Mouse (Mus musculus): ENCODE results near the gene Atp23. TPM values are rescaled to one million over a fixed set of nuclear protein-coding genes. Genes with fewer than 3 reads are reported as not detected.

The Atp23 gene
- polyA plus RNA-seq, 1 experiment from 2014 or later, result 21.9 TPM

- no peak overlapping the region for H3K4me3 ChIP-seq (ENCODE audit: low read depth, low read length)
- 34% methylated on average over 5 of the region's 5 CpGs for WGBS
- H3K9me3 ChIP-seq (ENCODE audit: control insufficient read depth, low read length), result no peaks in the 10 kb centered on the region
- ATAC-seq (ENCODE audit: insufficient number of reproducible peaks, low FRiP score, low TSS enrichment, low read depth) (no peak), DNase-seq (ENCODE audit: low spot score) (no peak)
- no peaks in the 10 kb centered on the region for H3K36me3 ChIP-seq (ENCODE audit: control insufficient read depth, insufficient read depth, low read length)
- no peak overlapping the region for H3K4me2 ChIP-seq (ENCODE audit: low read depth, severe bottlenecking)
- no peaks in the 10 kb centered on the region; the same call in 1 of the 2 replicates for H3K4me1 ChIP-seq (ENCODE audit: control insufficient read depth, insufficient read depth, low read length)
- no peak overlapping the region for H3K9ac ChIP-seq (ENCODE audit: low read length)
- no peak overlapping the region for H3K27ac ChIP-seq (replicated peaks; ENCODE audit: low read depth, low read length)
- no peaks in the 10 kb centered on the region for H3K27me3 ChIP-seq (ENCODE audit: control insufficient read depth, insufficient read depth, low read length)
Observed at GRCm38 (mm10) chr10:126904221-126904620, 3.1 kb upstream of the Atp23 start.

GRCm38 (mm10) chr10:126901488-126901843 lies 311 bp upstream of the Atp23 start:
- ATAC-seq (ENCODE audit: insufficient number of reproducible peaks, low FRiP score, low TSS enrichment, low read depth), result no peak; the same call in 1 of the 2 replicates
- Histone ChIP-seq H3K27ac (replicated peaks; ENCODE audit: low read depth, low read length) (no peak overlapping the region), H3K36me3 (ENCODE audit: control insufficient read depth, insufficient read depth, low read length) (no peaks in the 10 kb centered on the region), H3K4me3 (ENCODE audit: low read depth, low read length) (peak overlapping the region; percentile 78), H3K4me1 (ENCODE audit: control insufficient read depth, insufficient read depth, low read length) (no peaks in the 10 kb centered on the region; the same call in 1 of the 2 replicates), H3K27me3 (ENCODE audit: control insufficient read depth, insufficient read depth, low read length) (no peaks in the 10 kb centered on the region), H3K4me2 (ENCODE audit: low read depth, severe bottlenecking) (peak overlapping the region; percentile 98), H3K9me3 (ENCODE audit: control insufficient read depth, low read length) (no peaks in the 10 kb centered on the region), H3K9ac (ENCODE audit: low read length) (no peak overlapping the region; the same call in 1 of the 2 replicates)
- WGBS, result under 1% methylated on average over 4 of the region's 4 CpGs
- DNase-seq (ENCODE audit: low spot score), result no peak

GRCm38 (mm10) chr10:126895891-126896290 lies 5.3 kb downstream of the Atp23 start:
- H3K27ac ChIP-seq (replicated peaks; ENCODE audit: low read depth, low read length), result no peak overlapping the region
- H3K4me2 ChIP-seq (ENCODE audit: low read depth, severe bottlenecking), result no peak overlapping the region
- DNase-seq (ENCODE audit: low spot score), result no peak
- ATAC-seq (ENCODE audit: insufficient number of reproducible peaks, low FRiP score, low TSS enrichment, low read depth), result no peak
- no peaks in the 10 kb centered on the region for H3K9me3 ChIP-seq (ENCODE audit: control insufficient read depth, low read length)
- peaks cover 5% of the 10 kb centered on the region; the same call in 1 of the 2 replicates for H3K36me3 ChIP-seq (ENCODE audit: control insufficient read depth, insufficient read depth, low read length)
- H3K27me3 ChIP-seq (ENCODE audit: control insufficient read depth, insufficient read depth, low read length), result no peaks in the 10 kb centered on the region
- WGBS, result 48% methylated on average over 6 of the region's 6 CpGs
- H3K4me1 ChIP-seq (ENCODE audit: control insufficient read depth, insufficient read depth, low read length), result no peaks in the 10 kb centered on the region; the same call in 1 of the 2 replicates
- H3K9ac ChIP-seq (ENCODE audit: low read length), result no peak overlapping the region
- H3K4me3 ChIP-seq (ENCODE audit: low read depth, low read length), result no peak overlapping the region

- no peaks in the 10 kb centered on the region for H3K4me1 ChIP-seq (ENCODE audit: control insufficient read depth, insufficient read depth, low read length)
- no peaks in the 10 kb centered on the region for H3K9me3 ChIP-seq (ENCODE audit: control insufficient read depth, low read length)
- H3K4me2 ChIP-seq (ENCODE audit: low read depth, severe bottlenecking), result no peak overlapping the region
- no peak overlapping the region for H3K27ac ChIP-seq (replicated peaks; ENCODE audit: low read depth, low read length)
- WGBS, result 94% methylated on average over 15 of the region's 15 CpGs
- H3K36me3 ChIP-seq (ENCODE audit: control insufficient read depth, insufficient read depth, low read length), result peaks cover 11% of the 10 kb centered on the region
- no peak overlapping the region for H3K9ac ChIP-seq (ENCODE audit: low read length)
- no peak overlapping the region for H3K4me3 ChIP-seq (ENCODE audit: low read depth, low read length)
- DNase-seq (ENCODE audit: low spot score) (no peak), ATAC-seq (ENCODE audit: insufficient number of reproducible peaks, low FRiP score, low TSS enrichment, low read depth) (no peak)
- no peaks in the 10 kb centered on the region for H3K27me3 ChIP-seq (ENCODE audit: control insufficient read depth, insufficient read depth, low read length)
Observed at GRCm38 (mm10) chr10:126894061-126894460, 7.1 kb downstream of the Atp23 start.

GRCm38 (mm10) chr10:126893145-126893544 lies 8.0 kb downstream of the Atp23 start:
- DNase-seq (ENCODE audit: low spot score) (no peak), ATAC-seq (ENCODE audit: insufficient number of reproducible peaks, low FRiP score, low TSS enrichment, low read depth) (no peak)
- Histone ChIP-seq H3K36me3 (ENCODE audit: control insufficient read depth, insufficient read depth, low read length) (peaks cover 15% of the 10 kb centered on the region), H3K9ac (ENCODE audit: low read length) (no peak overlapping the region), H3K4me2 (ENCODE audit: low read depth, severe bottlenecking) (no peak overlapping the region), H3K9me3 (ENCODE audit: control insufficient read depth, low read length) (no peaks in the 10 kb centered on the region), H3K27me3 (ENCODE audit: control insufficient read depth, insufficient read depth, low read length) (no peaks in the 10 kb centered on the region), H3K4me3 (ENCODE audit: low read depth, low read length) (no peak overlapping the region), H3K4me1 (ENCODE audit: control insufficient read depth, insufficient read depth, low read length) (no peaks in the 10 kb centered on the region), H3K27ac (replicated peaks; ENCODE audit: low read depth, low read length) (no peak overlapping the region)
- WGBS, result 94% methylated on average over 7 of the region's 7 CpGs

- Histone ChIP-seq H3K4me2 (ENCODE audit: low read depth, severe bottlenecking) (no peak overlapping the region), H3K9me3 (ENCODE audit: control insufficient read depth, low read length) (no peaks in the 10 kb centered on the region), H3K27me3 (ENCODE audit: control insufficient read depth, insufficient read depth, low read length) (no peaks in the 10 kb centered on the region), H3K27ac (replicated peaks; ENCODE audit: low read depth, low read length) (no peak overlapping the region), H3K4me1 (ENCODE audit: control insufficient read depth, insufficient read depth, low read length) (no peaks in the 10 kb centered on the region), H3K4me3 (ENCODE audit: low read depth, low read length) (no peak overlapping the region), H3K9ac (ENCODE audit: low read length) (no peak overlapping the region), H3K36me3 (ENCODE audit: control insufficient read depth, insufficient read depth, low read length) (no peaks in the 10 kb centered on the region)
- no peak for ATAC-seq (ENCODE audit: insufficient number of reproducible peaks, low FRiP score, low TSS enrichment, low read depth)
- WGBS, result 86% methylated on average over 3 of the region's 3 CpGs
- no peak for DNase-seq (ENCODE audit: low spot score)
Observed at GRCm38 (mm10) chr10:126873755-126874154, 27.4 kb downstream of the Atp23 start.

GRCm38 (mm10) chr10:126872256-126872655 lies 28.9 kb downstream of the Atp23 start:
- no peak for ATAC-seq (ENCODE audit: insufficient number of reproducible peaks, low FRiP score, low TSS enrichment, low read depth)
- Histone ChIP-seq H3K4me3 (ENCODE audit: low read depth, low read length) (no peak overlapping the region), H3K9me3 (ENCODE audit: control insufficient read depth, low read length) (no peaks in the 10 kb centered on the region), H3K36me3 (ENCODE audit: control insufficient read depth, insufficient read depth, low read length) (no peaks in the 10 kb centered on the region), H3K9ac (ENCODE audit: low read length) (no peak overlapping the region), H3K27ac (replicated peaks; ENCODE audit: low read depth, low read length) (no peak overlapping the region), H3K4me2 (ENCODE audit: low read depth, severe bottlenecking) (no peak overlapping the region), H3K4me1 (ENCODE audit: control insufficient read depth, insufficient read depth, low read length) (no peaks in the 10 kb centered on the region), H3K27me3 (ENCODE audit: control insufficient read depth, insufficient read depth, low read length) (no peaks in the 10 kb centered on the region)
- 60% methylated on average over 5 of the region's 5 CpGs for WGBS
- DNase-seq (ENCODE audit: low spot score), result no peak

- Histone ChIP-seq H3K4me1 (ENCODE audit: control insufficient read depth, insufficient read depth, low read length) (no peaks in the 10 kb centered on the region), H3K27me3 (ENCODE audit: control insufficient read depth, insufficient read depth, low read length) (no peaks in the 10 kb centered on the region), H3K9me3 (ENCODE audit: control insufficient read depth, low read length) (no peaks in the 10 kb centered on the region), H3K36me3 (ENCODE audit: control insufficient read depth, insufficient read depth, low read length) (no peaks in the 10 kb centered on the region), H3K27ac (replicated peaks; ENCODE audit: low read depth, low read length) (no peak overlapping the region), H3K9ac (ENCODE audit: low read length) (no peak overlapping the region), H3K4me2 (ENCODE audit: low read depth, severe bottlenecking) (no peak overlapping the region; the same call in 1 of the 2 replicates), H3K4me3 (ENCODE audit: low read depth, low read length) (no peak overlapping the region)
- WGBS, result 27% methylated on average over 23 of the region's 23 CpGs
- DNase-seq (ENCODE audit: low spot score) (peak; percentile 85), ATAC-seq (ENCODE audit: insufficient number of reproducible peaks, low FRiP score, low TSS enrichment, low read depth) (peak; percentile 73; the same call in 1 of the 2 replicates)
Observed at GRCm38 (mm10) chr10:126869372-126870318, 31.5 kb downstream of the Atp23 start.
